Mouse (Mus musculus) right cerebral cortex, postnatal 36 days (tissue): Measurements from ENCODE around the gene Ncdn.
A peak's percentile ranks its signal among the peaks of the same experiment; 100 is the strongest.

ENCODE experiments used
- DNase-seq, 2 experiments: peaks; one replicate each; pipeline ENCODE4 v3.0.0; 2022; ENCODE audit warnings: low spot score in 2 of 2, mixed read lengths in 1 of 2

Gene Ncdn

GRCm38 (mm10) chr4:126753268-126754230, at the start of gene Ncdn, which contains the start of gene AU040320:
Gene Ncdn, minus strand, starts transcription at chr4:126753438.
Gene AU040320, plus strand, starts transcription at chr4:126753544.
- peak; percentile 97 to 98 for DNase-seq

- DNase-seq: no peak
Measured at GRCm38 (mm10) chr4:126802174-126802573, 48.9 kb upstream of the Ncdn start.

- DNase-seq: peak; percentile 30 to 33
Measured at GRCm38 (mm10) chr4:126792341-126793102, 39.3 kb upstream of the Ncdn start.

GRCm38 (mm10) chr4:126782996-126783395, 29.8 kb upstream of the Ncdn start:
- peak; percentile 48 for DNase-seq

- peak in 1 of 2 experiments; percentile 9 for DNase-seq
Measured at GRCm38 (mm10) chr4:126782512-126782911, 29.3 kb upstream of the Ncdn start.

GRCm38 (mm10) chr4:126781871-126782270, 28.6 kb upstream of the Ncdn start:
- DNase-seq: no peak

GRCm38 (mm10) chr4:126779826-126780775, 26.9 kb upstream of the Ncdn start:
- DNase-seq: no peak

- peak in 1 of 2 experiments; percentile 22 for DNase-seq
Measured at GRCm38 (mm10) chr4:126779148-126779581, 25.9 kb upstream of the Ncdn start.

GRCm38 (mm10) chr4:126775182-126775581, 21.9 kb upstream of the Ncdn start:
- no peak for DNase-seq

- DNase-seq: no peak
Measured at GRCm38 (mm10) chr4:126773871-126774270, 20.6 kb upstream of the Ncdn start.

- DNase-seq: no peak
Measured at GRCm38 (mm10) chr4:126770831-126771230, 17.6 kb upstream of the Ncdn start.

- DNase-seq: no peak
Measured at GRCm38 (mm10) chr4:126769800-126770563, 16.7 kb upstream of the Ncdn start.

GRCm38 (mm10) chr4:126763483-126763882, 10.2 kb upstream of the Ncdn start:
- DNase-seq: no peak

GRCm38 (mm10) chr4:126762586-126763359, 9.5 kb upstream of the Ncdn start:
- DNase-seq: no peak

- DNase-seq: no peak
Measured at GRCm38 (mm10) chr4:126759435-126759834, 6.2 kb upstream of the Ncdn start.

GRCm38 (mm10) chr4:126758299-126758698, 5.1 kb upstream of the Ncdn start:
- no peak for DNase-seq

- no peak for DNase-seq
Measured at GRCm38 (mm10) chr4:126756766-126757165, 3.5 kb upstream of the Ncdn start.

- no peak for DNase-seq
Measured at GRCm38 (mm10) chr4:126754736-126755374, 1.6 kb upstream of the Ncdn start.

GRCm38 (mm10) chr4:126754231-126754611, 983 bp upstream of the Ncdn start:
- DNase-seq: no peak
